Mouse (Mus musculus): ENCODE results near the gene Tubgcp2. TPM values are rescaled to one million over a fixed set of nuclear protein-coding genes. Genes with fewer than 3 reads are reported as not detected.

The Tubgcp2 gene
- total RNA-seq, 2 experiments from 2014 or later: 25.4 to 27.2 TPM

GRCm38 (mm10) chr7:139990864-139991394 is 45.5 kb downstream of the Tubgcp2 start:
- intact Hi-C loops (cut with DNase I): no loop called here
- no peak for DNase-seq (ENCODE audit: low spot score)

DNA sequence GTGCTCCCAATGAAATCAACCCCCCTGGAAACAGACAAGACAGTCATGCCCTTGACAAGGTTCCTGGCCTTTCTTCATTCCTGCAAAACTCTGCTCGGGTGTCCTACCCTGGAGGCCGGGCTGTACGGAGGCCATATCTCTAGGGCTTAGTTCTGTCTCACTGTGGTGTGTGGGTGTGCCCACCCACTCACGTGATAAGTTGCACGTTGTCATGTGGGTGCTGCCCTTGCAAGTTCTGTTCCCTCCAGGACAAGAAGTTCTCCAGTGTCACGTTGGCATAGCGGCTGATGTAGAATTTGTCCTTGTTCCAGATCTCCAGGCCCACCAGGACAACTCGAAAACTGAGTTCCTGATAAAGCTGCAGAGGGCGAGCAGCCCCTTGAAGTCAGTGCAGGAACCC is 48.2 kb downstream of the Tubgcp2 start:
- DNase-seq (ENCODE audit: low spot score): no peak
- intact Hi-C loops (cut with DNase I): no loop called here

DNA sequence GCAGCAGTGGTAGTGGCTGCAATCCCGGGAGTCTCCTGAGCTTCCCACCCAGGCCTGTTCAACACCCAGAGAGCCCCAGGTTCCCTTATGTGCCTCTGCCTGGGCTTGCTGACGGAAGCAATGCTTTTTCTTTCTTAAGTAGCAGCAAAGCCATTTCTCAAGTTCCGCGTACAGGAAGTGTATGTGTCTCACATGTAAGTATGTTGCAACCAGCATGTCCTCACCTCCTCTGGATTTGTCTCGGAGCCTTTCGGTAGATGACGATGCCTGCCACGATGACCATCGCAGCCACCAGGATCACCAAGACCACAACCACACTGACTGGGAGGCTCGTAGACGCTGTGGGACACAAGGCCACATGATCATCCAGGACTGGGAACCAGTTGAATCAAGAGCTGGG is 52.0 kb downstream of the Tubgcp2 start:
- no peak for DNase-seq (ENCODE audit: low spot score)
- intact Hi-C loops (cut with DNase I): no loop called here

GRCm38 (mm10) chr7:139982058-139982457 is 54.4 kb downstream of the Tubgcp2 start:
- DNase-seq (ENCODE audit: low spot score): no peak
- intact Hi-C loops (cut with DNase I): no loop called here

DNA sequence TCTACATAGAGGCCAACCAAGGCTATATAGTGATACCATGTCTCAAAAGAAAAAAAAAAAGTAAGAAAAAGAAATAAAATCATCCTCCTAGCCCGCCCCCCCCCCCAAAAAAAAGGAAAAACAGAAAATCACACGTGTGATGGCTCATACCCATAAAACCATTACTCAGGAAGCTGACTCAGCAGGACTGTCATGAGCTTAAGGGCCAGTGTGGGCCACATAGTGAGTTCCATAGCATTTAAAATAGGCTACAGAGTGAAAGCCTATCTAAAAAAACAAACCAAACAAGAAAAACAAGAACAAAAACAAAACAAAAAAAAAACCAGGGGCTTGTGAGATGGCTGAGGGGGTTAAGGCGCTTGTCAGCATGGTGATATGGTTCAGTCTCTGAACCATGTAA is 55.7 kb downstream of the Tubgcp2 start:
- intact Hi-C loops (cut with DNase I): no loop called here
- DNase-seq (ENCODE audit: low spot score): no peak

DNA sequence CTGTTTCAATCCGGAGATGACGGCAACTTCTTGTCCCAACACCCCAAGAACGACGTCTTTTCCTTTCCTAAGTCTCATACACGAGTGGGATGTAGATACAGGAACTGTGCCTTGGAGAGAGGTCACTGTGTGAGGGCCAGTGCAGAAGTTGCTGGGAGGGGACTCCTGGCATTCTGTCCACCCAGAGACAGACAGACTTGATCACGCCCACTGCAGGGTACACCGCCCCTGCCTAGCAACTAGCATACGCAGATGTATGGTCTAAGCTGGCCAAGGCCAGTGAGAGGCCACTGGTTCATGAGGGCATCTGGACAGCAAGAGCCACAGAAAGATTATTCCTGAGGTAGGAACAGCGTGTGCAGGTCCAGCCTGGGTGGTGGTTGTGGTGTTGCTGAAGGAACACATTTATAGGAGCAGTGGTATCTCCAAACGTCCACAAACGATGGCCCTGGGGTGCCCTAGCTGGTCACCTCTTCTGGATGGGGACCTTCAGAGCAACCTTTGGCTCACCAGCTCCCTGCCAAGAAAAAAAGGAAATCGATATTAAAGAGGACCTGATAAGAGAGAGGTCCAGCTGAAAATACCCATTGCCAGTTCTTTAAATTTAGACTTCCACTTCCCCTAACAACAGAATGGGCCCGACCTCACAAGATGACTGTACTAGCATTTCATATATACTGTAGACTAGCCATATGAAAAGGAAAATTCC is 57.3 kb downstream of the Tubgcp2 start:
- DNase-seq (ENCODE audit: low spot score): no peak
- intact Hi-C loops (cut with DNase I): no loop called here

GRCm38 (mm10) chr7:139978278-139978892 is 58.1 kb downstream of the Tubgcp2 start, which contains the start of gene 6430531B16Rik:
TSS of gene 6430531B16Rik (minus strand) at chr7:139978755.
- intact Hi-C loops (cut with DNase I): no loop called here
- DNase-seq (ENCODE audit: low spot score): peak; percentile 50

DNA sequence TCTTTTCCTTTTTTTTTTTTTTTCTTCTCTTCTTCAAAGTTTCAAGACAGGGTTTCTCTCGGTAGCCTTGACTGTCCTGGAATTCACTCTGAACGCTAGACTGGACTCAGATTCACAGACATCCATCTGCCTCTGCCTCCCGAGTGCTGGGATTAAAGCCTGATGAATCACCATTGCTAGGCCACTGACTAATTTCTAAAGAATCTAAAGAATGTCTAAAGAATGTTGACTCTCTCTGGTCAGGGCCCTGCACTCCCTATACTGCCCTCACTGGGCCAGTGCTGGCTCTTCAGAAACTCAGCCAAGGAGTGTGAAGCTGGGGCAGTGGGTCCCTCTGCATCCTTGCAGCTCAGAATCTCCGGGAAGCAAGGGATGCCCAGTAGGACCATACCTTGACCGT is 61.0 kb downstream of the Tubgcp2 start:
- intact Hi-C loops (cut with DNase I): no loop called here
- DNase-seq (ENCODE audit: low spot score): no peak

DNA sequence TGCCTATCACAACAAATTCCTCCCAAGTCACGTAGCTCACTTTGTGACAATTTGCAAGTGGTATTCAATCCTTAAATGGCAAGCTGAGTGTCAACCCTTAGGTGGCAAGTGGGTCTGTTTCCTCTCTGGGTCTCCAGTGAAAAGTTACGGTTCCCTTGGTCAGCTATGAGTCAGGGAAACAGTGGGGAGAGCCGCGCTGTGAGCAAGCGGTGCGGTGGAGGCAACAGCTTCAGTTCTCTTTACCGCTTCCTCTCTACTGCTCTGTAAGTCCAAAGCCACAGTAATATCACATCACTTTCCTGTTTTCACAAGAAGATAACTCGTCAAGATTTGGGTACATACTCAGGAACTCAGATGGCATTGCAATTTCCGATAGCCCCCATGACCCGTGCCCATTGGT is 62.2 kb downstream of the Tubgcp2 start:
- DNase-seq (ENCODE audit: low spot score): no peak
- intact Hi-C loops (cut with DNase I): no loop called here

DNA sequence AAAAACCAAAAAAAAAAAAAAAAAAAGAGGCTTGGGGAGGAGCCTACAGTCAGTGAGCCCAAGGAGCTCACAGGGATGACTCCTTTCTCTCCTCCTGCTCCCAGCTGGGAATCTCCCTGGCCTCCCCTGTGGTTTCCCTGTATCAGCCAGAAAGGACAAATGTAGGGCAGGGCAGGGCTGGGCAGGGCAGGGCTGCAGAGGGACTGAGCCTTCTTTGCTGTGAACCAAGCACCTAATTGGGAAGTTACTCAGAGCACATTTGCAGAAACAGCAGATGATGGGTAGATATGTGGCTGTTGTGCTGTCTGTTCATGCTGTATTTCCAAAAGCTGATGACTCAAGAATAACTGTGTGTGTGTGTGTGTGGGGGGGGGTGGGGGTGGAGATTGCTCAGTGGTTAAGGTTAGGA is 63.5 kb downstream of the Tubgcp2 start:
- intact Hi-C loops (cut with DNase I): no loop called here
- no peak for DNase-seq (ENCODE audit: low spot score)

- DNase-seq (ENCODE audit: low spot score): no peak
- intact Hi-C loops (cut with DNase I): no loop called here
Observed at GRCm38 (mm10) chr7:139971436-139971835, 65.0 kb downstream of the Tubgcp2 start.

DNA sequence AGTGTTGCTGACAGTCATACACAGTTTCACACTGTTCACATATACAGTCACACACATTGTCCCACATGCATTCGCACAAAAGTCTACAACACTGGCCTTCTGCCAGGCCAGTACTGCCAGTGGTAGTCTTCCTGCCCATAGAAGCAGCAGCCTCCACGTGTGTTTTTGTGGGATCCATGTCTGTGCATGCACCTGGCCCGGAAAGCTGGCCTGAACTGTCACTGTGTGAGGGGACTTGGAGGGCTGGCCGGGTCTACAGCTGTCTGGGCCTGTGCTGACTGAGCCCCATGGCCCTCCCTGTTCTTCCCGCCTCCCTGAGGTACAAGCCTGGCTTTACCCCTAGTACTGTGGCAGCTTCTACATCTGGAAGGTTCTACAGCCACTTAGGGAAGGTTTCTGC is 65.5 kb downstream of the Tubgcp2 start:
- no peak for DNase-seq (ENCODE audit: low spot score)
- intact Hi-C loops (cut with DNase I): no loop called here

- DNase-seq (ENCODE audit: low spot score): no peak
- intact Hi-C loops (cut with DNase I): no loop called here
Observed at GRCm38 (mm10) chr7:139970216-139970919, 66.1 kb downstream of the Tubgcp2 start.

GRCm38 (mm10) chr7:139969348-139970130 is 66.9 kb downstream of the Tubgcp2 start:
- intact Hi-C loops (cut with DNase I): loop anchor here (2.0 kb wide), 3 partner anchors 25 to 171 kb away; no protein-coding TSS in a partner anchor
- no peak for DNase-seq (ENCODE audit: low spot score)

GRCm38 (mm10) chr7:139968428-139968827 is 68.0 kb downstream of the Tubgcp2 start:
- DNase-seq (ENCODE audit: low spot score): no peak
- intact Hi-C loops (cut with DNase I): loop anchor here (2.0 kb wide), 3 partner anchors 26 to 172 kb away; no protein-coding TSS in a partner anchor

GRCm38 (mm10) chr7:139967175-139967574 is 69.3 kb downstream of the Tubgcp2 start:
- intact Hi-C loops (cut with DNase I): no loop called here
- DNase-seq (ENCODE audit: low spot score): no peak

GRCm38 (mm10) chr7:139963814-139964213 is 72.7 kb downstream of the Tubgcp2 start:
- DNase-seq (ENCODE audit: low spot score): no peak
- intact Hi-C loops (cut with DNase I): no loop called here

DNA sequence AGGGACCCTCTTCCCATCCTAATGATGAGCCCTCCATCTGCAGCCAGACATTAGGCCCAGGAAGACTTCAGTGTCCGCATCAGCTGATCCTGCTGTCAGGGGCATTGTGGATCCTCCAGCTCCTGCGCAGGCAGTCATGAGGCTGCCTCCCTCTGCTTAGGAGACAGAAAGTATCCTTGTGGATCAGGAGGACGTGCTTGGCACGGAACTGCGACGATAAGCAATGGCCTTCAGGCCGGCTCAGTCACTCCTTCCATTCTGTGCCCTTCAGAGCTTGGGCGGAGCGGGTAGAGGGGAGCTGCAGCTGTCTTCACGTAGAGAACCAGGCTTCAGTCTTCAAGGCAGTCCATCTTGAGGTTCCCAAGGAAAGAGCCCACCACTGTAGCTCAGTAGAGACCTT is 75.3 kb downstream of the Tubgcp2 start:
- no peak for DNase-seq (ENCODE audit: low spot score)
- intact Hi-C loops (cut with DNase I): no loop called here

- intact Hi-C loops (cut with DNase I): no loop called here
- no peak for DNase-seq (ENCODE audit: low spot score)
Observed at GRCm38 (mm10) chr7:139957958-139958357, 78.5 kb downstream of the Tubgcp2 start.

DNA sequence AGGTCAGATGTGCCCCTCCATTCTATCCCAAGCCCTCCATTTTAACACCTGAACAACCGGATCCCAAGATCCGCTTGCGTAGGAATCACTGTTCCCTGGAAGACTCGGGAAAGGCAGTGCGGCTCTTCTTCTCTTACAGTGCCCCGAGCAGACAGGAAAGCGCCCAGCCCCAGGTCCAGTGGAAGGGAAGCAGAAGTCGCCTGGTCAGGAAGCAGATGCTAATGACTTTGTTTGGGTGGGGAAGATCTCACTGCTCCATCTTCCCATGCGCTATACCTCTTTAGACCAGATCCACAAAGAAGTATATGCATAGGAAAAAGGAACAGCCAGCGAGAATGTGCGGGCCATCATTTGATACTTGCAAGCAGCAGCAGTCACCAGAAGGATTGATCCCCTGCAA is 79.0 kb downstream of the Tubgcp2 start:
- intact Hi-C loops (cut with DNase I): no loop called here
- DNase-seq (ENCODE audit: low spot score): no peak
